Comparison of ENCODE assay signal across 10 mouse cellular contexts in genomic region chrX:74330166-74330930, GRCm38 (mm10). TPM values are rescaled to one million over a fixed set of nuclear protein-coding genes. Genes with fewer than 3 reads are reported as not detected.
DNase-seq lines count a peak whose midpoint lies in the region; ATAC-seq and TF ChIP-seq lines count a peak whose summit lies in the region.
"Had no signal": no experiment of that assay in that cellular context is flagged by ENCODE, and none has a peak within 500 bp of the region (broad histone marks: within the 10 kb centered on the region; RNA-seq: fewer than 3 reads in every experiment).

No protein-coding gene starts in this region.

- H3K9me3 ChIP-seq in heart, embryonic 15.5 days (replicated peaks), result no peaks in the 10 kb centered on the region
- no peaks in the 10 kb centered on the region for H3K9me3 ChIP-seq in hindbrain, embryonic 11.5 days (ENCODE audit: control insufficient read depth, low read length)
- no peaks in the 10 kb centered on the region for H3K9me3 ChIP-seq in midbrain, postnatal 0 days (ENCODE audit: low read length)
- H3K9me3 ChIP-seq: megakaryocyte, embryonic 14.5 days had no signal

- no peak overlapping the region for H3K9ac ChIP-seq in heart, embryonic 15.5 days
- H3K9ac ChIP-seq in hindbrain, embryonic 11.5 days (ENCODE audit: low read depth, low read length), result peak overlapping the region; percentile 64
- peak overlapping the region; percentile 62 for H3K9ac ChIP-seq in midbrain, postnatal 0 days (replicated peaks; ENCODE audit: low read length, poor library complexity, severe bottlenecking)

- WGBS in heart, embryonic 15.5 days, result 44% methylated on average over 2 of the region's 2 CpGs
- 22% methylated on average over 2 of the region's 2 CpGs for WGBS in cerebellum, adult 2 months
- WGBS in hindbrain, embryonic 11.5 days, result 36% methylated on average over 2 of the region's 2 CpGs
- WGBS in midbrain, postnatal 0 days, result 26% methylated on average over 2 of the region's 2 CpGs

- DNase-seq in heart, postnatal 4 days, result no peak
- peak; percentile 40 to 65 for DNase-seq in cerebellum, adult 2 months
- DNase-seq in hindbrain, embryonic 11.5 days (ENCODE audit: low spot score), result peak; percentile 12
- DNase-seq in midbrain, postnatal 0 days (ENCODE audit: low spot score), result peak; percentile 3
- no peak for DNase-seq in urinary bladder, adult 2 months (ENCODE audit: low spot score)
- no peak for DNase-seq in ovary, postnatal 36 days (ENCODE audit: low spot score)
- no peak for DNase-seq in thymus, postnatal 25 days
- DNase-seq: kidney, adult 18-20 months had no signal

- H3K27me3 ChIP-seq in heart, embryonic 15.5 days, result no peaks in the 10 kb centered on the region
- H3K27me3 ChIP-seq in cerebellum, adult 2 months (ENCODE audit: control insufficient read depth, insufficient read depth, low read length), result no peaks in the 10 kb centered on the region
- H3K27me3 ChIP-seq in hindbrain, embryonic 11.5 days (ENCODE audit: control insufficient read depth, insufficient read depth, low read length), result no peaks in the 10 kb centered on the region
- no peaks in the 10 kb centered on the region for H3K27me3 ChIP-seq in midbrain, postnatal 0 days (ENCODE audit: insufficient read depth, low read length)

- no peak overlapping the region for H3K27ac ChIP-seq in heart, embryonic 15.5 days
- no peak overlapping the region for H3K27ac ChIP-seq in cerebellum, adult 2 months (ENCODE audit: insufficient read depth, low read length)
- 0 out of 2 replicates have a peak overlapping the region, but pooled peaks have one; percentile 1 for H3K27ac ChIP-seq in hindbrain, embryonic 11.5 days (ENCODE audit: low read depth, low read length)
- no peak overlapping the region; the same call in 1 of the 2 replicates for H3K27ac ChIP-seq in midbrain, postnatal 0 days (ENCODE audit: low read depth, low read length)

- ATAC-seq in heart, embryonic 15.5 days (replicated peaks; ENCODE audit: insufficient number of reproducible peaks, insufficient read depth, low FRiP score, low read depth), result no peak
- ATAC-seq in hindbrain, embryonic 11.5 days (ENCODE audit: low FRiP score), result no peak; the same call in 1 of the 2 replicates
- ATAC-seq in midbrain, postnatal 0 days (ENCODE audit: low FRiP score), result no peak

- no peaks in the 10 kb centered on the region for H3K36me3 ChIP-seq in heart, embryonic 15.5 days
- no peaks in the 10 kb centered on the region for H3K36me3 ChIP-seq in hindbrain, embryonic 11.5 days (ENCODE audit: control insufficient read depth, insufficient read depth, low read length)
- peaks cover 7% of the 10 kb centered on the region; the same call in 1 of the 2 replicates for H3K36me3 ChIP-seq in midbrain, postnatal 0 days (ENCODE audit: insufficient read depth, low read length)

- no peak for TF ChIP-seq CTCF in cerebellum, adult 2 months (IDR thresholded peaks at IDR 0.05; ENCODE audit: borderline replicate concordance, insufficient read depth, low read depth, low read length)
- TF ChIP-seq CTCF in midbrain, postnatal 0 days (IDR thresholded peaks at IDR 0.05), result no peak

- peak overlapping the region; percentile 53 for H3K4me3 ChIP-seq in heart, embryonic 15.5 days
- H3K4me3 ChIP-seq in cerebellum, adult 2 months (replicated peaks; ENCODE audit: insufficient read depth, low read depth, low read length), result no peak overlapping the region
- peak overlapping the region; percentile 52 for H3K4me3 ChIP-seq in hindbrain, embryonic 11.5 days (ENCODE audit: low read depth, low read length)
- H3K4me3 ChIP-seq in midbrain, postnatal 0 days (ENCODE audit: low read depth, low read length), result peak overlapping the region; percentile 51
- H3K4me3 ChIP-seq: megakaryocyte, embryonic 14.5 days had no signal

- peak overlapping the region; percentile 71 for H3K4me2 ChIP-seq in heart, embryonic 15.5 days
- peak overlapping the region; percentile 59 for H3K4me2 ChIP-seq in hindbrain, embryonic 11.5 days (replicated peaks; ENCODE audit: low read depth, low read length)
- peak overlapping the region; percentile 57 for H3K4me2 ChIP-seq in midbrain, postnatal 0 days (ENCODE audit: low read depth, low read length, poor library complexity, severe bottlenecking)

- no peak for TF ChIP-seq POLR2A in cerebellum, adult 2 months (IDR thresholded peaks at IDR 0.05; ENCODE audit: borderline replicate concordance, insufficient read depth, low read length)

- peaks cover 15% of the 10 kb centered on the region for H3K4me1 ChIP-seq in heart, embryonic 15.5 days (replicated peaks)
- peaks cover 8% of the 10 kb centered on the region for H3K4me1 ChIP-seq in cerebellum, adult 2 months (ENCODE audit: control insufficient read depth, insufficient read depth, low read length)
- H3K4me1 ChIP-seq in hindbrain, embryonic 11.5 days (replicated peaks; ENCODE audit: control insufficient read depth, insufficient read depth, low read length), result peaks cover 3% of the 10 kb centered on the region; the same call in 1 of the 2 replicates
- H3K4me1 ChIP-seq in midbrain, postnatal 0 days (ENCODE audit: insufficient read depth, low read length), result 0 out of 2 replicates have a peak, but pooled peaks cover 3% of the 10 kb centered on the region

RNA-seq across cellular contexts. Expression of gene Plxna3, which starts 1.5 kb away (rescaled TPM):
- 3.6 and 6.8 TPM in 2 replicates for polyA plus RNA-seq in heart, embryonic 15.5 days (2015; fragmentation: Nextera tagmentation; extraction: Ambion mirVana)
- 1 to 10 TPM; 2.8 to 3.6 TPM for total RNA-seq in heart, postnatal 4 days (2021)
- 52.5 and 69.2 TPM in 2 replicates for polyA plus RNA-seq in cerebellum, adult 2 months (2012; rRNA removed)
- 19.2 and 22.3 TPM in 2 replicates for polyA plus RNA-seq in hindbrain, embryonic 11.5 days (2014; fragmentation: Nextera tagmentation; extraction: Ambion mirVana)
- 144 and 167 TPM in 2 replicates for total RNA-seq in midbrain, postnatal 0 days (2014; rRNA removed)
- 28.6 and 28.9 TPM in 2 replicates for polyA plus RNA-seq in midbrain, postnatal 0 days (2015; fragmentation: Nextera tagmentation; extraction: Ambion mirVana)
- polyA plus RNA-seq in urinary bladder, adult 2 months (2012; rRNA removed), result 16.4 and 17.9 TPM in 2 replicates

RNA-seq across cellular contexts. Expression of gene Fam50a, which starts 17.5 kb away (rescaled TPM):
- polyA plus RNA-seq in heart, embryonic 15.5 days (2015; fragmentation: Nextera tagmentation; extraction: Ambion mirVana), result 48.0 and 53.1 TPM in 2 replicates
- total RNA-seq in heart, postnatal 4 days (2021), result 10 to 100 TPM; 38.6 to 39.7 TPM
- polyA plus RNA-seq in cerebellum, adult 2 months (2012; rRNA removed), result 46.2 and 50.7 TPM in 2 replicates
- polyA plus RNA-seq in hindbrain, embryonic 11.5 days (2014; fragmentation: Nextera tagmentation; extraction: Ambion mirVana), result 60.6 and 67.3 TPM in 2 replicates
- total RNA-seq in midbrain, postnatal 0 days (2014; rRNA removed), result 9.3 and 9.4 TPM in 2 replicates
- polyA plus RNA-seq in midbrain, postnatal 0 days (2015; fragmentation: Nextera tagmentation; extraction: Ambion mirVana), result 55.5 and 57.2 TPM in 2 replicates
- polyA plus RNA-seq in urinary bladder, adult 2 months (2012; rRNA removed), result 52.5 and 63.5 TPM in 2 replicates

RNA-seq across cellular contexts. Expression of gene Lage3, which starts 23.1 kb away (rescaled TPM):
- polyA plus RNA-seq in heart, embryonic 15.5 days (2015; fragmentation: Nextera tagmentation; extraction: Ambion mirVana), result 80.3 and 87.5 TPM in 2 replicates
- 10 to 100 TPM; 51.8 to 54.6 TPM for total RNA-seq in heart, postnatal 4 days (2021)
- 68.3 and 72.2 TPM in 2 replicates for polyA plus RNA-seq in cerebellum, adult 2 months (2012; rRNA removed)
- polyA plus RNA-seq in hindbrain, embryonic 11.5 days (2014; fragmentation: Nextera tagmentation; extraction: Ambion mirVana), result 103 and 105 TPM in 2 replicates
- 40.2 and 67.1 TPM in 2 replicates for total RNA-seq in midbrain, postnatal 0 days (2014; rRNA removed)
- 62.0 and 65.8 TPM in 2 replicates for polyA plus RNA-seq in midbrain, postnatal 0 days (2015; fragmentation: Nextera tagmentation; extraction: Ambion mirVana)
- polyA plus RNA-seq in urinary bladder, adult 2 months (2012; rRNA removed), result 67.1 and 87.5 TPM in 2 replicates

RNA-seq across cellular contexts. Expression of gene Gdi1, which starts 25.6 kb away (rescaled TPM):
- 134 and 163 TPM in 2 replicates for polyA plus RNA-seq in heart, embryonic 15.5 days (2015; fragmentation: Nextera tagmentation; extraction: Ambion mirVana)
- 10 to 100 TPM; 85.1 to 95.7 TPM for total RNA-seq in heart, postnatal 4 days (2021)
- 843 and 859 TPM in 2 replicates for polyA plus RNA-seq in cerebellum, adult 2 months (2012; rRNA removed)
- polyA plus RNA-seq in hindbrain, embryonic 11.5 days (2014; fragmentation: Nextera tagmentation; extraction: Ambion mirVana), result 490 and 535 TPM in 2 replicates
- 344 and 530 TPM in 2 replicates for total RNA-seq in midbrain, postnatal 0 days (2014; rRNA removed)
- 951 and 960 TPM in 2 replicates for polyA plus RNA-seq in midbrain, postnatal 0 days (2015; fragmentation: Nextera tagmentation; extraction: Ambion mirVana)
- polyA plus RNA-seq in urinary bladder, adult 2 months (2012; rRNA removed), result 251 and 365 TPM in 2 replicates

RNA-seq across cellular contexts. Expression of gene Atp6ap1, which starts 33.5 kb away (rescaled TPM):
- polyA plus RNA-seq in heart, embryonic 15.5 days (2015; fragmentation: Nextera tagmentation; extraction: Ambion mirVana), result 109 and 128 TPM in 2 replicates
- total RNA-seq in heart, postnatal 4 days (2021), result 100 to 1,000 TPM; 103 to 109 TPM
- 506 and 526 TPM in 2 replicates for polyA plus RNA-seq in cerebellum, adult 2 months (2012; rRNA removed)
- polyA plus RNA-seq in hindbrain, embryonic 11.5 days (2014; fragmentation: Nextera tagmentation; extraction: Ambion mirVana), result 91.7 and 121 TPM in 2 replicates
- 307 and 359 TPM in 2 replicates for total RNA-seq in midbrain, postnatal 0 days (2014; rRNA removed)
- 371 and 388 TPM in 2 replicates for polyA plus RNA-seq in midbrain, postnatal 0 days (2015; fragmentation: Nextera tagmentation; extraction: Ambion mirVana)
- polyA plus RNA-seq in urinary bladder, adult 2 months (2012; rRNA removed), result 213 and 234 TPM in 2 replicates

Comparison
In these comparisons a context has a peak if more than half of its experiments do, and no peak if none do; other contexts are left out.
1. DNase-seq: peak in cerebellum, adult 2 months (2 of 2), hindbrain, embryonic 11.5 days (single experiment) and midbrain, postnatal 0 days (single experiment); none in heart, postnatal 4 days (single experiment), urinary bladder, adult 2 months (single experiment), ovary, postnatal 36 days (single experiment) and thymus, postnatal 25 days (single experiment).
2. Peak in every context shown above with its lines, with median percentiles within 50 percentile points of each other: H3K4me2 ChIP-seq.